Mouse (Mus musculus): Measurements from ENCODE around the gene Grk6. TPM values are rescaled to one million over a fixed set of nuclear protein-coding genes. Genes with fewer than 3 reads are reported as not detected.
"Not testable (repeated sequence)": the region's sequence is repeated elsewhere in the genome, so short reads cannot be mapped to it uniquely, and the experiment has no call there.

Grk6 gene
- polyA plus RNA-seq, 1 experiment from 2014 or later, result 26.9 TPM

DNA sequence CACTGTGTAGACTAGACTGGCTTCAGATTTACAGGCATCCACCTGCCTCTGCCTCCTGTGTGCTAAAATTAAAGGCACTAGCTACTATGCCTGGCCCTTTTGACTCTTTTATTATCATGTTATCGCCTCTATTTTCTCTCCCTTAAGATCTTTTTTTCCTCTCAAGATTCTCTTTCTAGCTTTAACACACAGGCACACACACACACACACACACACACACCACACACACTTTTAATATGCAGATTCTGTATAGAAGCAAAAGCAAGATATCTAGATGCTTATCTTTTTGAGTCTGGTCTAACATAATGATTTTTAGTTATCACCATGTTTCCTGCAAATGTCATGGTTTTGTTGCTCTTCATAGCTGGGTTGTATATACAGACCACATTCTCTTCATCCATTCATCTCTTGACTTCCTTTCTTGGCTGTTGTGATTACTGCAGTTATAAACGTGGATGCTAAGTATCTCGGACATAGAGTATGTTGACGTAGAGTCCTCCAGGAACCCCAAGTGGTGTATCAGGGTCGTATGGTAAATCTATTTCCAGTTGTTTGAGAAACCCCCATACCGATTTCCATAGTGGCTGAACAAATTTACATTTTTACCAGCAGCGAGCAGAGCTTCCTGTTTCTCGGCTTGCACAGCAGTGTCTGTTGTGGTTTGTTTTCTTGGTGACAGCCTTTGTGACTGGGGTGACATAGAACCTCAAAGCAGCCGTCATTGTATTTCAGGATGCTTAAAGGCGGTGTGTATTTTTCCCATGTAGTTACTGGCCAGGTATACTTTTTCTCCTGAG is 12.8 kb upstream of the Grk6 start:
- H3K36me3 ChIP-seq (ENCODE audit: poor library complexity, severe bottlenecking), result no peaks in the 10 kb centered on the region
- no peaks in the 10 kb centered on the region for H3K4me1 ChIP-seq
- 78% methylated on average over 10 of the region's 10 CpGs for WGBS
- no peak overlapping the region for H3K27ac ChIP-seq
- no peak for ATAC-seq
- H3K9ac ChIP-seq, result no peak overlapping the region
- H3K9me3 ChIP-seq (replicated peaks), result no peaks in the 10 kb centered on the region
- H3K4me3 ChIP-seq, result no peak overlapping the region
- H3K27me3 ChIP-seq, result no peaks in the 10 kb centered on the region
- H3K4me2 ChIP-seq, result no peak overlapping the region

DNA sequence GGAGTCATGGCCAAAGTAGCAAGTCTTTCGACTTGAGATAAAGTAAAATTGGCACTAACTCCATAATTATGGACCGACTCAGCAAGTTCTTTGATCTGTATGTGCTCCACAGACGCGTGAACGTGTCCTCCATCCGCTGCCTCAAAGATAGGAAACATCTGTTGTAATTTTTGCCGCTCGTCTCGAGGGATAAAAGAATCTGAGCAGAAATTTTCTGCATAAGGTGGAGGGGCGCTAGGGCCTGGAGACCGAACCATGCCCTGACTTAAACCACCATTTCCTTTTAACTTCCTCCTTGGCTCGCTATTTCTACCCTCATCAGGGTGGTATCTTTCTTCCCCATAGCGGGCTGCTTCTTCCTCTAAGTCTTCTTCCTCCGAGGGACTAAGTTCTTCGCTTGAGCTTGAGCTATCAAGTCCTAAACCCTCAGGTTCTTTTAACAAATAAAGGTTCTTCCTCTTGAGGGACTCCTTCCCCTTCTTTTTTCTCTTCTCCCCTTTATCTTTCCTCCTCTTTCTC is 7.7 kb upstream of the Grk6 start:
- not testable (repeated sequence) for H3K4me3 ChIP-seq; H3K9ac ChIP-seq; ATAC-seq; H3K4me2 ChIP-seq; H3K4me1 ChIP-seq; H3K9me3 ChIP-seq (replicated peaks); H3K27ac ChIP-seq; H3K36me3 ChIP-seq (ENCODE audit: poor library complexity, severe bottlenecking); H3K27me3 ChIP-seq
- WGBS, result 89% methylated on average over 15 of the region's 15 CpGs

DNA sequence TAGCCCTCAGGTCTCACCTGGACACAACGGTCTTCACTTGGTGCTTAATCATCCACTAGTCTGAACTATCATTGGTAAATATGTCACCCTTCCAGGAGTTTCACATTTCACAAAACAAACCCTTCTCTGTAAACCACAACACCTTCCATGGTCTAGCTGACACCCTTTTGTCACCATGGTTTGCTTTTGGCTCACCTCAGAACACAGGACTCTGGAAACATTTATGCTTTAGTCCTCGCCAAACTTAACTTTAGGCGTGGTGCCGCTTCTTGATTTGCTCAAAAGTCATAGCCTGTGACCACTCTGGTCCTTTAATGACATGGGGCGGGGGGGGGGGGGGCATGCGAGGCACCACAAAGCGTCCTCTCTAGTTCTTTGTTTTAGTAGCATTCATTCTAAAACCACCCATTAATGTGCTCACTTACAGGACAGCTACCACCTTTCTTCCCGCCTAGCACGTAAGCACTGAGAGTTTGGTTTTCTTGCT is 1.0 kb upstream of the Grk6 start:
- peak overlapping the region; percentile 71 for H3K9ac ChIP-seq
- WGBS, result 44% methylated on average over 9 of the region's 9 CpGs
- peaks cover 38% of the 10 kb centered on the region for H3K4me1 ChIP-seq
- peaks cover under 1% of the 10 kb centered on the region; the same call in 1 of the 2 replicates for H3K36me3 ChIP-seq (ENCODE audit: poor library complexity, severe bottlenecking)
- H3K9me3 ChIP-seq (replicated peaks), result no peaks in the 10 kb centered on the region
- H3K27ac ChIP-seq, result peak overlapping the region; percentile 95
- ATAC-seq, result no peak
- H3K4me2 ChIP-seq, result peak overlapping the region; percentile 70
- H3K27me3 ChIP-seq, result no peaks in the 10 kb centered on the region
- H3K4me3 ChIP-seq, result peak overlapping the region; percentile 87

DNA sequence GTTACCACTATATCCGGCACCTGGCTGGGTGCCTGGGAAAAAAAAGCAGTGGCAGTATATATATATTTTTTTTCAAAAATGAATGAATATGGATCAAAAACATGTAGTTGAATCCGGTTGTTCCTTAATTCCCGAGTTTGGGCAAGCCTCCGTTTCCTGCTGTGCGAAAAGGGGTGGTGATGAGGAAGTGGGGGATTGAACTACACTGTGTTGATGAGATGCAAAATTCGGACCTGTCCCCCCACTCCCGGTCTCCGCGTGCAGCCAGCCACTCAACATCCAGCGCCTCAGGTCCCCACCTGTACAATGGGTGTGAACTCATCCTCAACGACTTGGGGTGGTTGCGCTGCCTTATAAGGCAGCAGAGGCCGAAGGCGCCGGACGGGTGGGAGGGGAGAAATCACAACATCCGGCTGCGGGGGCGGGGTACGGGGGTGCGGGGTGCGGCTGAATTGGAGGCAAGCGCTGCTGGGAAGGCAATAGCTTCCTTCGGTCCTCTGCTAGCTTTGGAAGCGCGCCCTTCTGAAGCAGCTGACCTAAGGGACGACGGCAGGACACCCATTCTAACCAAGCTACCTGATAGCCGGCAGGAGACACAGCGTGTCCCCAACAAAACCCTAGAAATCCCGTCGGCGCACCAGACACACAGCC is 461 bp upstream of the Grk6 start:
- peak overlapping the region; percentile 70 for H3K4me2 ChIP-seq
- peak overlapping the region; percentile 71 for H3K9ac ChIP-seq
- 1% methylated on average over 33 of the region's 33 CpGs for WGBS
- peaks cover 6% of the 10 kb centered on the region for H3K36me3 ChIP-seq (ENCODE audit: poor library complexity, severe bottlenecking)
- peak; percentile 73 for ATAC-seq
- peak overlapping the region; percentile 87 for H3K4me3 ChIP-seq
- no peaks in the 10 kb centered on the region for H3K9me3 ChIP-seq (replicated peaks)
- no peaks in the 10 kb centered on the region for H3K27me3 ChIP-seq
- H3K4me1 ChIP-seq, result peaks cover 38% of the 10 kb centered on the region
- H3K27ac ChIP-seq, result peak overlapping the region; percentile 95

DNA sequence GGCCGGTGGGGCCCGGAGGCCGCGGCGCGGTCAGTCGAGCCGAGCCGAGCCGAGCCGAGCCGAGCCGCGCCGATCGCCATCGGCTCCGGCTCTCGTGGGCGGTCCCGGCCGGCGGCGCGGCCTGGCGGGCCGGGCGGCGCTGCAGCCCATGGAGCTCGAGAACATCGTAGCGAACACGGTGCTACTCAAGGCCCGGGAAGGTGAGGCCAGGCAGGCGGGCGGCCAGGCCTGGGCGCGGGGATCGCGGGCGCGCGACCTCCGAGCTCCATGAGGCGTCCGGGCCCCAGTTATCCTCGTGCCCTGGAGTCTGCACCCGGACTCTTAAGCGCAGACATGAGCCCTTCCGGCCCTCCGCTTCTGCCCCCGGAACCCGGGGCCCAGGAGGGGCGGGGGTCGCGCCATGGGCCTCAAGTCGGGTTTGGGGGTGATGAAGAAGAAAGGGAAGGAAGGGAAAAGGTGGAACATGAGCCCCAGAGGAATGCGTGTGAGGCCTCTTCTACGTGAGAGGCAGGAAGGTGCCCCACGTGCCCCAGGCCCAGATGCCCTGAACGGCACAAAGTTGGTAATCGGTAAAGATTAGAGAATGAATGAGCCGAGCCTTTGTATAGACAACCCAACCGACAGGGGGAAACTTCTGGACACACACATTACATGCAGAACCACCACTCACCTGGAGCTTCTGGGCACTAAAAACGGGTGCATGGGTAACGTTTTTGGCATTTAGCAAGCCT is 654 bp downstream of the Grk6 start:
- WGBS, result under 1% methylated on average over 65 of the region's 66 CpGs
- Histone ChIP-seq H3K27me3 (no peaks in the 10 kb centered on the region), H3K36me3 (ENCODE audit: poor library complexity, severe bottlenecking) (peaks cover 17% of the 10 kb centered on the region), H3K9ac (peak overlapping the region; percentile 96), H3K9me3 (replicated peaks) (no peaks in the 10 kb centered on the region), H3K27ac (peak overlapping the region; percentile 95), H3K4me1 (peaks cover 38% of the 10 kb centered on the region), H3K4me3 (peak overlapping the region; percentile 87), H3K4me2 (peak overlapping the region; percentile 90)
- no peak for ATAC-seq

DNA sequence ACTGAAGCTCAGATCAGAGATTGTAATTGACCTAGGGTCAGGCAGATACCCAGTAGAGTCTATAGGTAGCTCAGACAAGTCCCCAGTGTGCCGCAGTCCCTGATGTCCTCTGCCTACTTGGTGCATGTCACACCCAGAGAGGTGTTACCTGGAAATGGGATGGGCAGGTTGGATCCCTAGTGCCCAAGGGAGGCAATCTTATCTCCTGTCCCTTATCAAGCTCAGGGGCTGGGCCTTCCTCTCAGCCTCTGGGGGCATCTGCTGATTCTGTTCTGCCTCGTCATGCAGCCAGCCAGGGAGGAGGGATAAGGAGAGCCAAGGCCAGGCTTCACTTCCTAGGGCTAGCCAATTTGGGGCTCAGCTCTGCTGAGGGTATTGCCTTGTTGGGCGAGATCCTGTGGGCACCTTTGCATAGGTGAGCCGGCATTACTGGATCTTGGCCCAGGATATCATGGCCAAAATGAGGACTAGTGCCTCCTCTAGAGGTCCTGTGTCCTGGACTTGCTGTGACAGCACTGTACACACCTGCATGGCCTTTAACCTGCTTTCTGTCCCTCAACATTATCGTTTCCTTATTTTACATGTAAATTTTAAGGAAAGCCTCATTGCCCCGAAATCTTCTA is 1.7 kb downstream of the Grk6 start:
- WGBS, result 84% methylated on average over 6 of the region's 6 CpGs
- no peak for ATAC-seq

DNA sequence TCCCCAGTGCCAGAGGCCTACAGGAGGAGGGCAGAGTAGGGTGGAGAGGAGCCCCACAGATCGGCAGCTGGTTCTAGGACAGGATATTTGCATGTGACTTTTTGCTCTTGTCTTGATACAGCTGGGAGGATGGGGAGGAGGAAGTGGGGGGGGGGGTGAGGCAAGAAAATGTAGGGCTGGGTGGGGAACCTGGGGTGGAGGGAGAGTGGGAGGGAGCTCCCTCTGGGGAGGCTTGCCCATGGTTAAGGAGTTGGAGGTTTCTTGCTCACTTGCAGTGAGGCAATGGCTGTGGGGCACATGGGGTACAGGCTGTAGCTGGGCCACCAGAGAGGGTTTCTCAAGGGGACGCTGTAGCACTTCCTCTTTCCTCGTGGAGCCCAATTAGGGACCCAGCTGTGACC is 2.7 kb downstream of the Grk6 start:
- Histone ChIP-seq H3K27ac (no peak overlapping the region), H3K9ac (peak overlapping the region; percentile 30; the same call in 1 of the 2 replicates), H3K4me3 (no peak overlapping the region), H3K4me1 (peaks cover 38% of the 10 kb centered on the region), H3K36me3 (ENCODE audit: poor library complexity, severe bottlenecking) (peaks cover 37% of the 10 kb centered on the region), H3K9me3 (replicated peaks) (no peaks in the 10 kb centered on the region), H3K27me3 (no peaks in the 10 kb centered on the region), H3K4me2 (peak overlapping the region; percentile 90; the same call in 1 of the 2 replicates)
- no peak for ATAC-seq
- WGBS, result 53% methylated on average over 3 of the region's 3 CpGs

More for the DNA sequence above, 1.7 kb downstream of the Grk6 start:
- Histone ChIP-seq H3K4me2 (peak overlapping the region; percentile 90), H3K36me3 (ENCODE audit: poor library complexity, severe bottlenecking) (peaks cover 28% of the 10 kb centered on the region), H3K27me3 (no peaks in the 10 kb centered on the region), H3K4me1 (peaks cover 38% of the 10 kb centered on the region), H3K4me3 (peak overlapping the region; percentile 87), H3K9ac (peak overlapping the region; percentile 96), H3K9me3 (replicated peaks) (no peaks in the 10 kb centered on the region), H3K27ac (0 out of 2 replicates have a peak overlapping the region, but pooled peaks have one; percentile 95)

DNA sequence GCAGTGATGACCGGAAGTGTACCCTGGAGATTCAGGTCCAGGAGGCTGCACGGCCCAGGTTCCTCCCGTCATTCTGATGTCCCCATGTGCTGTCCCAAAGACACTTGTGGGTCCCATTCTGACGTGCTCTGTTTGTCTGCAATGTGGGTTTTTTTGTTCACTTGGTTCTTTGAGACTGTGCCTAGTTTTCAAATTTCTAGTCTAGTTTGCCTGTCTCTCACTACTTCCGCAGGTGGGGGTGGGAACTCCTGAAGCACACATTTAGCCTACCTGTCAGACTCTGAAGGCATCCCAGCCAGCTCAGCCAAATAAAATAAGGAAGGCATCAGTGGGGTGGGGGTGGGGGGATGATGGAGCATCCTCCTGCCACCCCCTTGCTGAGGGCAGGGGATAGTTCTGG is 3.3 kb downstream of the Grk6 start:
- ATAC-seq, result no peak
- H3K4me2 ChIP-seq, result no peak overlapping the region
- H3K27me3 ChIP-seq, result no peaks in the 10 kb centered on the region
- no peak overlapping the region for H3K27ac ChIP-seq
- H3K4me1 ChIP-seq, result peaks cover 38% of the 10 kb centered on the region
- H3K9ac ChIP-seq, result 0 out of 2 replicates have a peak overlapping the region, but pooled peaks have one; percentile 30
- no peak overlapping the region for H3K4me3 ChIP-seq
- no peaks in the 10 kb centered on the region for H3K9me3 ChIP-seq (replicated peaks)
- H3K36me3 ChIP-seq (ENCODE audit: poor library complexity, severe bottlenecking), result peaks cover 43% of the 10 kb centered on the region
- WGBS, result 90% methylated on average over 5 of the region's 5 CpGs

DNA sequence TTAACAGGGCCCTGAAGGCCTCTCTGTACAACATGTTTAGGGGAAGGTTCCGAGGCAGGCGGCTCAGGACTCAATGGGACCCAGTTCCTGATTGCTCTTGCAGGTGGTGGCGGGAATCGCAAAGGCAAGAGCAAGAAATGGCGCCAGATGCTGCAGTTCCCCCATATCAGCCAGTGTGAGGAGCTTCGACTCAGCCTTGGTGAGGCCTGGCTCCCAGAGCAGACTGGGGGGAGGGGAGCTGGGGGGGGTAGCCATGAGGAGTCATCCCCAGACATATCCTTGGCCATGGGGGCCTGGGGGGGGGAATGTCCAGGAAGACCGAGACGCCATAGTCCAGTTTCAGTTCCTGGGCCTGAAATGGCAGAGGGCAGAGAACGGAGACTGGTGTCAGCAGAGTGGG is 4.3 kb downstream of the Grk6 start:
- Histone ChIP-seq H3K4me2 (no peak overlapping the region), H3K36me3 (ENCODE audit: poor library complexity, severe bottlenecking) (peaks cover 54% of the 10 kb centered on the region), H3K4me1 (peaks cover 30% of the 10 kb centered on the region), H3K9ac (no peak overlapping the region), H3K27ac (no peak overlapping the region), H3K27me3 (no peaks in the 10 kb centered on the region), H3K4me3 (no peak overlapping the region), H3K9me3 (replicated peaks) (no peaks in the 10 kb centered on the region)
- ATAC-seq, result no peak
- WGBS, result 93% methylated on average over 9 of the region's 9 CpGs

DNA sequence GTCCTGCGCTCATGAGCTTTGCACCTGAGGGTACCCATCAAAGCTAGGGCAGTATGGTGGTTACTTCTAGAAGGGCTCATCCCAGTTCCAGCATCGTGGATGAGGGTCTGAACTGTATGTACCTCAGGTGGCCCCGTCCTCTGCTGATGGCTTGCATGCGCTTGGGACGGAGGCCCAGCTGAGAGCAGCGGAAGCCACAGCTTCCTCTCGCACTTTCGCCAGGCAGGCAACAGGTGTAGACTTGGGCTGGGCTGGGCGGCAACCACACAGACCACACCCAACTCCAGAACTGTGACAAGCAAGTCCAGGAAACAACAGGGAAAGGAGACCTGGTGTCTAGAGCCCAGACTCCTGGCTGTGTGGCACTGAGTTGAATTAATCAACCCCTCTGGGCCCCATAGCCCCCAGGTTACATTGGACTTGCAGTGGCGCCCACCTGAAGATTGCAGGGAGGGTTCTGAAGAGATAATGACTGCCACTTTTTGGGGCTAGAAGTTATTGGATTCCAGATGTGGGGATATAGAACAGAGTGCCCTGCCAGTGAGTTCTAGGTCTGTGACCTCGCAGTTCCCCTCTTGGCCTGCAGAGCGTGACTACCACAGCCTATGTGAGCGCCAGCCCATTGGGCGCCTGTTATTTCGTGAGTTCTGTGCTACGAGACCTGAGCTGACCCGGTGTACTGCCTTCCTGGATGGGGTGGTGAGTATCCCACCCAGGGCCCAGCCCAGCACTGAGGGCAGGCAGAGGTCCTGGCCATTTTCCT is 5.0 kb downstream of the Grk6 start:
- Histone ChIP-seq H3K4me3 (no peak overlapping the region), H3K9me3 (replicated peaks) (no peaks in the 10 kb centered on the region), H3K4me2 (no peak overlapping the region), H3K27ac (no peak overlapping the region), H3K9ac (no peak overlapping the region), H3K27me3 (no peaks in the 10 kb centered on the region), H3K36me3 (ENCODE audit: poor library complexity, severe bottlenecking) (peaks cover 60% of the 10 kb centered on the region), H3K4me1 (peaks cover 29% of the 10 kb centered on the region)
- ATAC-seq, result no peak
- WGBS, result 92% methylated on average over 17 of the region's 17 CpGs

DNA sequence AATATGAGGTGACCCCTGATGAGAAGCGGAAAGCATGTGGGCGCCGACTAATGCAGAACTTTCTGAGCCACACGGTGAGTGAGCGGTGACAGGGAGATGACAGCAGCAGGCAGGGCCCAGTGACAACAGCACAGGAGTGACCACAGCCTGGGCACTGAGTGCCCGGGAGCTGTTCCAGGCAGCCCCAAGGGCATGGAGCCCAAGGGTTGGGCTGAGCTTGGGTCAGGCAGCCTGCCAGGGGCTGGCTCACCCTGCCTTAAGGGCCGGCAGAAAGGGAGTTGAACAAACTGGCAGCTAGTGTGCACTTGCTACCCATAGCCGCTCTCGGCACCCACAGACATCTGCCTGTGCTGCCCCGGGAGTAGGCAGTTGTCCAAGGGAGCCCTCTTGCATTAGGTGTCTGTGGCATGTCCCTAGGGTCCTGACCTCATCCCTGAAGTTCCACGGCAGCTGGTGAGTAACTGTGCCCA is 5.7 kb downstream of the Grk6 start:
- H3K9me3 ChIP-seq (replicated peaks), result no peaks in the 10 kb centered on the region

More for the DNA sequence above, 5.7 kb downstream of the Grk6 start:
- Histone ChIP-seq H3K4me3 (no peak overlapping the region), H3K4me2 (no peak overlapping the region), H3K27me3 (no peaks in the 10 kb centered on the region), H3K27ac (no peak overlapping the region), H3K9ac (no peak overlapping the region), H3K36me3 (ENCODE audit: poor library complexity, severe bottlenecking) (peaks cover 67% of the 10 kb centered on the region), H3K4me1 (peaks cover 29% of the 10 kb centered on the region)
- no peak for ATAC-seq
- 92% methylated on average over 11 of the region's 11 CpGs for WGBS

All from forebrain, embryonic 13.5 days (tissue).